Mouse (Mus musculus): ENCODE measurements around the gene Mef2d. TPM values are rescaled to one million over a fixed set of nuclear protein-coding genes. Genes with fewer than 3 reads are reported as not detected.

The Mef2d gene
- total RNA-seq, 4 experiments from 2014 or later = 82.0 to 111 (median 89.0) TPM

- DNase-seq = no peak
Measured at GRCm38 (mm10) chr3:88181374-88181773, 39.2 kb downstream of the Mef2d start.

- DNase-seq = no peak
Measured at GRCm38 (mm10) chr3:88186424-88186823, 44.3 kb downstream of the Mef2d start.

- DNase-seq = no peak
Measured at GRCm38 (mm10) chr3:88191146-88191545, 49.0 kb downstream of the Mef2d start.

GRCm38 (mm10) chr3:88191820-88192616 is 49.8 kb downstream of the Mef2d start:
- no peak for DNase-seq

- DNase-seq = no peak
Measured at GRCm38 (mm10) chr3:88197741-88198504, 55.8 kb downstream of the Mef2d start.

GRCm38 (mm10) chr3:88198505-88199020 is 56.4 kb downstream of the Mef2d start:
- no peak for DNase-seq

GRCm38 (mm10) chr3:88199541-88200110 is 57.5 kb downstream of the Mef2d start:
- no peak for DNase-seq

GRCm38 (mm10) chr3:88200161-88200971 is 58.2 kb downstream of the Mef2d start:
- DNase-seq = no peak

GRCm38 (mm10) chr3:88200972-88201330 is 58.8 kb downstream of the Mef2d start:
- no peak for DNase-seq

GRCm38 (mm10) chr3:88201640-88202039 is 59.5 kb downstream of the Mef2d start:
- DNase-seq = no peak

GRCm38 (mm10) chr3:88202986-88203385 is 60.8 kb downstream of the Mef2d start:
- no peak for DNase-seq

GRCm38 (mm10) chr3:88203456-88203855 is 61.3 kb downstream of the Mef2d start:
- DNase-seq = no peak

GRCm38 (mm10) chr3:88203999-88204700 is 62.0 kb downstream of the Mef2d start:
- DNase-seq = no peak

GRCm38 (mm10) chr3:88204751-88205150 is 62.6 kb downstream of the Mef2d start:
- DNase-seq = no peak

GRCm38 (mm10) chr3:88205176-88205562 is 63.0 kb downstream of the Mef2d start:
- DNase-seq = no peak

- DNase-seq = no peak
Measured at GRCm38 (mm10) chr3:88205563-88206491, 63.7 kb downstream of the Mef2d start.

- no peak for DNase-seq
Measured at GRCm38 (mm10) chr3:88206500-88206899, 64.3 kb downstream of the Mef2d start.

- DNase-seq = no peak
Measured at GRCm38 (mm10) chr3:88206901-88207371, 64.8 kb downstream of the Mef2d start.

- no peak for DNase-seq
Measured at GRCm38 (mm10) chr3:88207451-88208100, 65.4 kb downstream of the Mef2d start.

GRCm38 (mm10) chr3:88208226-88208720 is 66.1 kb downstream of the Mef2d start:
- no peak for DNase-seq
